Mouse (Mus musculus) lung, postnatal 0 days (tissue): ENCODE data around the gene Ehbp1.

Experiments used
- CTCF ChIP-seq: IDR thresholded peaks from 2 replicates; pipeline ENCODE4 v1.5.1; 2016; ENCODE audit warnings: antibody characterized with exemption, mild to moderate bottlenecking
- EP300 ChIP-seq: IDR thresholded peaks from 2 replicates; pipeline ENCODE4 v1.6.1; 2016; ENCODE audit warnings: antibody characterized with exemption, mild to moderate bottlenecking, control low read depth

DNA sequence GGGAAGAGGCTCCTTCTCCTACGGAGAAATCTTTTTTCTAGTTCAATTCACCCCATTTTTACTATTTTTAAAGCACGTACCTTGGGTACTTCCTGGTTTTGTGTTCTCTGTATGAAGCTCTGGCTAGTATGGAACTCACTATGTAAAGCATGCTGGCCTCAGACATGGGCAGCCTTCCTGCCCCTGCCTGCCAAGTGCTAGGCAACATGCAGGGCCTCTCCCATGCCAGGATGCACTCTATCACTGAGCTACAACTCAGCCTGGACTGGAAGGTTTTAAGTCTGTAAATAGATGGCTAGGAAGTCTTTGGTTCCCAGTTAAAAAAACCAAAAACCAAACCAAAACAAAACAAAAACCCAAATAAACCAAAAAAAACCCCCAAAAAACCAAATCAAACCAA lies 321.5 kb downstream of the Ehbp1 start:
- TF ChIP-seq EP300 (no peak), CTCF (no peak)
